Mouse (Mus musculus): Measurements from ENCODE around the gene Gm10217.

DNA sequence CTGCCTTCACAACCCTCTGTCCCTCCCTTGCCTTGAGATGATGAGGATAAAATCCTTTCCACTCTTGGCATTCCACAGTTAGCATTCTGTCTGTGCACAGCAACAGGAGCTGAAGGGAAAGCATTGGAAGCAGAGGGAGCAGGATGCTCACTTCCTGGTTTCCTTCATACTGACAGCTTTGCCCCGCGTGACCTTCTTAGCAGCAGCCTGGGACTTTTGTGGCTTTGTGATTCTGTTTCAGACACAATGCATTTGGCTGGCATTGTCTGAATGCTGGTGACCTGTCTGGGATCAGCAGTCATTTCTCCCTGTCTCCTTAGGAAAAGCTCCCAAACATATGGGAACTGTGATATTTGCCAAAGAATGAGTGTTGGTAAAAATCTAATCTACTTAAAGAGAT, 4.8 kb upstream of the Gm10217 start:
- TF ChIP-seq CTCF (IDR thresholded peaks at IDR 0.05; ENCODE audit: extremely low read depth, insufficient read depth, insufficient read length, insufficient replicate concordance): no peak
- no peak for TF ChIP-seq POLR2A (IDR thresholded peaks at IDR 0.05; ENCODE audit: low read depth, low read length)
